Mouse (Mus musculus): ENCODE measurements around the gene Ptprb.

Ptprb gene

DNA sequence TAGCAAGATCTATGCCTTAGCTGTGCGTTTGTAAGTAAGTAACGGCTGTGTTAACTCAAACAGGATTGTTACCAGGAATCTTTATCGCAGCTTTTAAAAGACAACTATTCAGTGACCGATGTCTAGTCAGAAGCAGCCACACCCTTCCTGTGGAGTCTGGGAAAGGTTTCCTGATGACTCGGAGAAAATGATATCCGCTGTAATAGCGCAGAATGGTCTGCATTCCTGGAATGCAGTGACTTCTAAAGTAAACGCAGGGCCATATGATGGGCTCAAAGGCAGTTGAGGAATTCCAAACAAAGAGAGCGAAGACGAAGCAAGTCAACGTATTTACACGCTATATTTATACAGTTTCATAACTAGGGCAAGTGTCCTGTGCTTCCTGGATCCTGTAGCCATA is 22.5 kb downstream of the Ptprb start:
- DNase-seq (ENCODE audit: low spot score): peak; percentile 55

DNA sequence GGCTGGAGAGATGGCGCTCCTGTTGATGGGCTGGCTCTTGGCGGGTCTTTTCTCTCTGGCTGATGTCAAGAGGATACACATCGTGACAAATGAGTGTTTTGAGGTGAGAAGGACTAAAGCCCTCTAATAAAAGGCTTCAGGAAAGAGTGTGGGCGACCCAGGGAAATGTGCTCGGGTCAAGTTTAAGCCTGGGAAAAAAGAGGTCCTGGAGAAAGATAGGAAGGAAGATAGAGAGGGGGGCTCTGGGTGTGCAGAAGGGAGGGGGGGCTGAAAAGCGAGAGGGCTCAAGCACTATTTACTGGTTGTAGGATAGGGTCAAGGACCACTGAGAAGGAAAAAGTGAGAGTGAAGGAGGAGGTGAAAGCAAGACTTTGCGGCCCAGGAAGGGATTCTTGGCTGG is 25.5 kb downstream of the Ptprb start:
- no peak for DNase-seq (ENCODE audit: low spot score)

DNA sequence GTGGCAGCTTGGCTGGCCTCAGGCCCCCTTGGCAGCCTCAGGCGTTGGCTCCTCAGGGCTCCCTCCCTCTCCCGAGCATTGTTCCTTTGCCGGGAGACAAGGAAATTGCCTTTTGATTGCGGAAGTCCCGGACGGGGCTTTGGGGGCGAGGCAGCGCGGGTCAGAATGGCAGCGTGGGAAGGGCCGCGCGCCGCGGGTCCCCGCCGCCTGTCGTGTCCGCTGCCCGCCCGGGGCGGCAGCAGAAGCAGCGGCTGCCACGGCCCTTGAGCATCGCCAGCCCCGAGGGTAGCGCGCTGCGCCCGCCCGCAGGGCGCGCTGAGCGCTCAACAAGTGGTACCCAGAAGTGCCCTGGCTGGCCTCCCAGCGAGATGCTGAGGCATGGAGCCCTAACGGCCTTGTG is 25.9 kb downstream of the Ptprb start:
- DNase-seq (ENCODE audit: low spot score): peak; percentile 21

DNA sequence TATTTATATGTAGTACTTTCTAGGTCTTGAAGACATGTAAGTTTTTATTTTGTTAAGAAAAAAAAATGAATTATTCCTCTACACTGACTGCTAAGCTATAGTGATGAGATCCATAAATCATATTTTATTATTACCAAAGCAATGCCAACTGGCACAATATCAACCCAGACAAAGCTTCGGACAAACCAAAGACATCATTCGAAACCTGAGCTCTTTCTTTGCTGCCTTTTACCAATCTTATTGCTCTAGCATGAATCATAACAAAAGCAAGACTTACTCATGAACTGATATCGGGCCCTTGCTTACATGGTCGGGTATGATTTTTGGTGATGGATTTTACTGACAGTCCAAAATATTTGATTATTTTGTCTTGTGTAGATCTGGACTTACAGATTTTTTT is 29.0 kb downstream of the Ptprb start:
- DNase-seq (ENCODE audit: low spot score): no peak

DNA sequence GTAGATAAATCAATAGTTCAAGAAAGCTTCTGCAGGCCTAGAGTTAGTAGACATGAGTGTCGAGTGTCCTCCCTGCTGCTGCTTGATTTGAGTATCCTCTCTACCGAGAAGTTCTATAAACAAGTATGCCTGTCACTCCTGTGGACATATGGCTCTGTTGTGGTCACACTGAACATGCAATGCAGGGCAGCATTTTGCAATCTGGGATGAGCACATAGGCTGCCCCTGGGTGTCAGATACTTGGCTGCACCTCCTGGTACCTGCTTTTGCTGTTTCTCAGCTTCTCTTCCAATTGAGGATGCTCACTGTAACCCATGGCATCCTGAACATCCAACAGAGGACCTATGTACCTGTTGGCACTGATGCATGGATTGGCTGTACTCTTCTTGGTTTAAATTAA is 34.1 kb downstream of the Ptprb start:
- no peak for DNase-seq (ENCODE audit: low spot score)

DNA sequence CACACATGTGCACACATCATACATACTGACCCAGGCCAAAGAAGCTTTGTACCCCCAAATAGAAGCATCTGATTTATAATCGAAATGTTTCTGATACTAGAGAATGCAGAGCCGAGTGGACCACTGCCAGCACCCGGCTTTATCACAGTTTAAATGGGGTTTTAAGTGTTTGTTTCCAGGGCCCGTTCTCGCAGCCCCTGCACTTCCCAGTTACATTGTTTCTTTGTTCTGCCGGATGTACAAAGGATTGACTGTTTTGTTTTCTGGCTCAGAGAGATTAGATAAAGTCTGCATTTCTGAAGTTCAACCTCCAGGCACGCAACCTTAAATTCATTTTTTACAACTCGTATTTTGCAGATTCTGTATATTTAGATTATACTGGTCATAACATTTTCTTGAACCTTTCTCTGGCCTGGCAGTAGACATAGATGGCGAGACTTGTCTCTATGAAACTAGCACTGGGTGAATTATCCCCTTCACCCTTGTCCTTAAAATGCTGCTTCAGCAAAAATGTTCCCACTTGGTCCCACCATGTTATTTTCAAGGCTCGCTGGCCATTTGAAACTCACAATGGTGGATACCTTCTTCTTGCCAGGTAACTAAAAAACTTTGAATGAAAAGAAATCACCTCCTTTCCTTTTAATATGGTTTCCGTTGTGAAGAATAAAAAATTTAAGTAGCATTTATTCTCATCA is 35.3 kb downstream of the Ptprb start:
- DNase-seq (ENCODE audit: low spot score): no peak

DNA sequence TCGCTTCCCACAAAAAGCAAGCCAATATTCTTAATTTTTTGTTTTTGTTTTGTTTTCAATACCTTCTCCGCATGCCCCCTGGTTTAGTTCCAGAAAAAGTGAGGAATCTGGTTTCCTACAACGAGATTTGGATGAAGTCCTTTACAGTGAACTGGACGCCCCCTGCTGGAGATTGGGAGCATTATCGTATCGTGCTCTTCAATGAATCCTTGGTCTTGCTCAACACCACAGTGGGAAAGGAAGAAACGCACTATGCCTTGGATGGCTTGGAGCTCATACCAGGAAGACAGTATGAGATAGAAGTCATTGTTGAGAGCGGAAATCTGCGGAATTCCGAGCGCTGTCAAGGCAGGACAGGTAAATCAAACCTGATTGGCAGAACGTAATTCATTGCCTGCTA is 43.9 kb downstream of the Ptprb start:
- DNase-seq (ENCODE audit: low spot score): peak; percentile 66

DNA sequence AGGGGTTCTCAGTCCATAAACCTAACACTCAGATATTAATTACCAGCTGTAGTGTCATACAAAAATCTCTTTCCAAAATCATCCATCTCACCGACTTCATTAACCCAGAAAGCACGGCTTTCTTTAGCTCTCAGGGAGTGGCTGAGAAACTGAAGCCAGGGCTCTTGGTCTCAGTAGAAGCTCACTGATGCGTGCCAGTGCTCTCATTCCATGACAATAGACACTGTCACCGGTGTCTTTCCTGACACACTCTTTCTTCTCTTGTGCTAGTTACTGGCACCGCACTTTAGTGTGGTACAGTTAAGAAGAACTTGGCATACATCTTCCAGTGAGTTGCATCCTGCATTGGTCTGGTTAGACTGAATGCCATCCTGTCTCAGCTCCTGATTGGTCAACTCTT is 53.8 kb downstream of the Ptprb start:
- no peak for DNase-seq (ENCODE audit: low spot score)

DNA sequence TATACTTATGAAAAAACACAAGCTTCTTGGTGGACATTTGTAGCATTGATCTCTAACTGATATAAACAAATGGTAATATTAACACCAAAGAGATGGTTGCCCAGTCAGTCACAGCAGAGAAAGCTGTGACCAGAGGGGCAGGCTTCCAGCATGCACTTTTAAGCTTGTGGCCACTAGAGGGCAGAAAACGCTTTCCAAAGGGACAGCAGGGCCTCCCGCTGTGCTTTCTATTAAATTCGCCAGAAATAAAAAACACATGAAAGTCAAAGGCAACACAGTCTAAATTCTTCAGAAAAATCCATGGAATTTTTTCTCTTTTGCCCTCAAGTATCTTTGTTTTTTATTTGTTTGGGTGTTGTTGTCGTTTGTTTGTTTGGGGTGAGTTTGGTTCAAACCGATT is 55.1 kb downstream of the Ptprb start:
- DNase-seq (ENCODE audit: low spot score): peak; percentile 56

DNA sequence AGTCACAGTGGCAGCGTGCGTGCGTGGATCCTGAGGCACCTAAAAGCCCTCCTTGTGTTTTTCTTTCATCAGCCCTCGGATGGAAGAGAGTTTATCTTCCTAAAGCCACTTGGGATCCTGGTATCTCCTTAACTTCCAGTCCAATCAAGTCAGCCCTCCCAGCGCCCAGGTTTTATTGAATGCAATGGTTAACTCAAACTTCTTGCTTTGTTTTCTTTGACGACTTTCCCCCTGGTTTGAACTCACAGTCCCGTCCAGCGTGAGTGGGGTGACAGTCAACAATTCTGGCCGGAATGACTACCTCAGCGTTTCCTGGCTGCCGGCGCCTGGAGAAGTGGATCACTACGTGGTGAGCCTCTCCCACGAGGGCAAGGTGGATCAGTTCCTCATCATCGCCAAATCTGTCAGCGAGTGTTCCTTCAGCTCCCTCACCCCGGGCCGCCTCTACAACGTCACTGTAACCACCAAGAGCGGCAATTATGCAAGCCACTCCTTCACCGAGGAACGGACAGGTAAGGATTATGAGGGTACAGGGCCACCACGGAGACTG is 55.7 kb downstream of the Ptprb start:
- DNase-seq (ENCODE audit: low spot score): no peak

DNA sequence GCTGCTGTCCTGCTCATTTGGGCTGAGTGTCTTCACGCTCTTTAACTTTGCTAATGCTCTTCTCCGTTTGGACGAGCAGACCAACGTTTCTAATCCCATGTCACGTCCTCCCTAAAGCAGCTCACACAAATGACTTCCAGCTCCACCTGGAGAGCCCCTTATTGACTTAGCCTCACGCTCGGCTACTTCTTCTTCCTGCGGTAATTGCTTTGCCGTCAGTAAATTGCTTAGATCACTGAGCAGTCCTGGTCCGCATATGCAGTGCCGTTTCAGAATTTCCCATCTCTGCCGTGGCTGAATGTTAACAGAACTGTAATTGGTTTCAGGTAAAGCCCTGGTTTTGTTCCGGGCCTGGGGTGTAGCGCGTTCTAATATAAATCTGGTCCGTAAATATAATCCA is 58.3 kb downstream of the Ptprb start:
- DNase-seq (ENCODE audit: low spot score): no peak

DNA sequence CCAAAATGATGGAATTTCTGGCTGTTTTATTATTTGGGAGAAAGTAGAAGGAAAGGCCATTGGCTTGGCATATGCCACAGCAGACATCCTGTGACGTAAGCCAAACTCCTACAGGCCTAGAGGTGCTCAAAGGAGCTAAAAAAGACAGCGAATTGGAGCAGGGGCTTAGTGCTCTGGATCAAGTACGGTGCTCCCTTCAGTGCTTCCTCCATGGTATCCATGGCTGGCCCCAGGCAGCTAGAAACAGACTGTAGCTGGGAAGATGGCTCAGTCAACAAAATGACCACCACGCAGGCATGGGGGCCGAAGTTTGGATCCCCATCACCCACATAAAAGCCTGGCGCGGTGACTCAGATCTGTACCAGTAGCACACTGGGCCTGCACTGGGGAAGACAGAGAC is 58.8 kb downstream of the Ptprb start:
- DNase-seq (ENCODE audit: low spot score): no peak

DNA sequence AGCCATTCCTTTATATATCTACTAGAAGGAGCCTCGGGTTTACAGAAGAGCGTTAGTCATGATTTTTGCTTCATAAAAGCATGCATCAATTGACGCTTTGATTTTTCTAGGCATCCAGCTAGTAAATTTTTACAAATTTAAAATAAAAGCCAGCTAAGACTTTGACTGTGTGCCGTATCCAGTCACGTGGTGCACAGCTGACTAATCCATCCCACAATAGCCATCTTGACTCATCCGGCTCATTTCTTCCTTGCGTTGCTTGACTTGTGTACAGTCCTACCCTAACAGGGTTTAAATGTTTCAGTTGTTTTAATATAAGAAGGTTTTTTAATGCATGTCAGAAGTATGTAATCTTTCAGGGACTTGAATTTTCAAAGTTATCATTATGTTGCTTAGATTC is 60.0 kb downstream of the Ptprb start:
- DNase-seq (ENCODE audit: low spot score): no peak

DNA sequence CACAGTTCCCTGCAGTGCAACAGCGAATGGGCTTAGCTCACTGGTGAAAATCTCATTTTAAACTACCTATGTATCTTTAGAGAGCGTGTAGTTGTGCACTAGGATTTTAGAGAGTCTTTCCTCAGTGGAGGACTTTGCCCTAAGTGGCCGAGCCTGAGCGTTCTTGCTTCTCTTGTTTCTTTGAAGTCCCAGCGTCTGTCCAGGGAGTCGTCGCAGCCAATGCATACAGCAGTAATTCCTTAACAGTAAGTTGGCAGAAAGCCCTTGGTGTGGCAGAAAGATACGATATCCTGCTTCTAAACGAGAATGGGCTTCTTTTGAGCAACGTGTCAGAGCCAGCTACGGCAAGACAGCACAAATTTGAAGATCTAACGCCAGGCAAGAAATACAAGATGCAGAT is 65.9 kb downstream of the Ptprb start:
- no peak for DNase-seq (ENCODE audit: low spot score)

DNA sequence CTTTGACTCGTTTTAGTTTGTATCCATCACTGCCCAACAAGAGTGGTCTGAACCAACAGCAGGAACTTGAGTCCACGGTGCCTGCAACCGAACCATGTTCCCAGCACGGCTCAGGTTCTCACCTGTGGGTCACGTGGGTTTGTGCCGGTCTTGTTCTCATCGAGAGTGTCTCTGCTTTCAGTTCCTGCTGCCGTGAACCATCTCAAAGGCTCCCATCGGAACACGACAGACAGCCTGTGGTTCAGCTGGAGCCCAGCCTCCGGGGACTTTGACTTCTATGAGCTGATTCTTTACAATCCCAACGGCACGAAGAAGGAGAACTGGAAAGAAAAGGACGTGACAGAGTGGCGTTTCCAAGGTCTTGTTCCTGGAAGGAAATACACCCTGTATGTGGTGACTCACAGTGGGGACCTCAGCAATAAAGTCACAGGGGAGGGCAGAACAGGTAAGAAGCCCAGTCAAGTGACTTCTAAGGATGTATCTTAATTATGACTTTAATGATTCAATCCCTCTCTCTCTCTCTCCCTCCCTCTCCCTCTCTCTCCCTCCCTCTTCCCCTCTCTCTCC is 71.4 kb downstream of the Ptprb start:
- no peak for DNase-seq (ENCODE audit: low spot score)

DNA sequence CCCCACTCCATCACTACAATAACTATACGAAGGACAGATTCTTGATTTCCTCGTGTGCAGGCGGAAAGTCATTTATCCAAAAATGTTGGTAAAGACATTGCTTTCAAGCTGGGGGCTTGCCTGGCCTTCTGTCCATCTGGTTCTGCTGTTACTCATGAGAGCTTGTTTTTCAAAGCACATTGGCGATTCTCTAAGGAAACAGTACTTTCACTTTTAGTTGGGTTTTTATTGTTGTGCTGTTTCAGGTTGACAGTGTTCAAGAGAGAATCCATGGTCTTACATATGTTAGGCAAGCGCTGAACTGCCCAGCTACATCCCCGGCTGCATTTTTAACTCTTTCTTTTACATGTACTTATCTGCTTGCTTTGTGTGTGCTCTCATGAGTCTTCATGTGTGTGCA is 73.7 kb downstream of the Ptprb start:
- no peak for DNase-seq (ENCODE audit: low spot score)

DNA sequence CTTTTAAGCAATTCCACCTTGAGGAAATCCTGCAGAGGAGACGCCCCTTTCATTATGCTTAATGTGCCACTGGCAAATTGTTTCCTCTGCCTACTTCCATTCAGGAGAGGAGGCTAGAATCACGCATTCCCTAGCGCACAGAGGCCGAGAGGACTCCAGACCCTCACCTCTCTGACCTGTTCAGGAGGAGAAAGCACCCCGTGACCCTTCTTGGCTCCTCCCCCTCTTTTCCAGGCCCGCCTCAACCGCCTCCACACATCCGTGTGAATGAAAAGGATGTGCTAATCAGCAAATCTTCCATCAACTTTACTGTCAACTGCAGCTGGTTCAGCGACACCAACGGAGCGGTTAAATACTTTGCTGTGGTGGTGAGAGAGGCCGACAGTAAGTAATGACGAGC is 75.2 kb downstream of the Ptprb start:
- DNase-seq (ENCODE audit: low spot score): no peak

DNA sequence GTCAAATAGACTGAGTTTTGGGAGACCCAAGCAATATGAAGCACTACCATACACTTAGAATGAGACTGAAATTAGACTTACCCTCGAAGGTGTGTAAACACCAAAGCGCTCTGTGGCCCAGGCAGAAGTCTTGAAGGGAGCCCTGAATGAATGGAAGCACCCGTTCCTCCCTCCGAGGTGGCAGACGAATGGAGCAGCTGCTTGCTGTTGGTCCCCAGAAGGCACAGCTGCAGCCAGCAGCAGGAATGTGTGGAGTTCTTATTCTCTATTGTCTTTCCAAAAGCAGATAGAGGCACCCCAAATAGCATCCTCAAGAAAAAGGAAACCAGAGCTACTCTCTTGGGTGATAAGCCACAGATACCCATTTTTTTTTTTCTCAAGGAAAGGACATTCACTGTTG is 79.0 kb downstream of the Ptprb start:
- DNase-seq (ENCODE audit: low spot score): no peak

DNA sequence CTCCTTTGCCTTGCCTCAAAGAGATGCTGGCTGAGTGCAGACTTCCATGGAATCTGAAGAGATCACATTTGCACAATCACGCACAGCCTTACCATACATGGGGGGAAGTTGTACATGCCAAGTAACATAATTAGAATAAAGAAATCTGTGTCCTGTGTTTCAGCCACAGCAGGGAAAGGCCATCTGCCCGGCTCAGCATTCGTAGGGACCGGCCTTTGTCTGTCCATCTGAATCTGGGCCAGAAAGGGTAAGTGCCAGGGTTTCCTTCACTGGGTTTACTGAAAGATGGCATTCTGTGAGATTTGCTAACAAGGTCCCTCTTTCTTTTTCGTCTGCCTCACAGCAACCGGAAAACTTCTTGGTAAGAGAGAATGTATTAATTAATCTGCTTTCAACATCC is 86.9 kb downstream of the Ptprb start:
- no peak for DNase-seq (ENCODE audit: low spot score)

DNA sequence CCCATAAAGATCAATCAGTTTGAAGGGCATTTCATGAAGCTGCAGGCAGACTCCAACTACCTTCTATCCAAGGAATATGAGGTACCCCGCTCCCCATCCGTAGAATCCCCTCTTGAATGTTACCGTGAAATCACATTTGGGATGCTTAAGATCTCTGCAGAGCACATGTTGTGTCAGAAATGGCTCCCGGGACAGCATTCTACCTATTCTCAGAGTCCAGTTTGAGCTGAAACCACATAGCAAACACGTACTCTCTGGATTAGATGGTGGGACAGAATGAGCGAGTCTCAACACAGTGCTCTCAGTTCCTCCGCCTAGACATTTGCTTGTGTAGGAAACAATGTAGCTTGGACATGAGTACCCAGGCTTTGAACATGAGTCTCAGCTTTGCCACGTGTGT is 87.3 kb downstream of the Ptprb start:
- DNase-seq (ENCODE audit: low spot score): no peak

DNA sequence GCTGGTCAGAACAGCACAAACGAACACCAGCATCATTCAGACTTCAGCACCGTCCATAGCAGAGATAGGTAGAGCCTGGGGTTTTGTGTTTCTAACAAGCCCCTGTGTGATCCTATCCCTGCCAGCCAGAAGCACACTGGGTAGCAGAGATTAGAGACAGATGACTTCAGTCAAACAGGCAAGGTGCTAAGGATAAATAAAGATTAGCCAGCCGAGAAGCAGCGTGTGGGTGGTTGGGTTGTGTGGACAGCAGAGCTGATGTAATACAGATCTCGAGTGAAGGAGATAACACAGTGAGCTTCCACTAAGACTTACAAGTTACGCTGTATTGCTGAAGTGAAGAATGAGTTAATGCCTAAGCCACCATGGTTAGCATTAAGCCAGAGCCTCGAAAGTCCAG is 89.4 kb downstream of the Ptprb start:
- DNase-seq (ENCODE audit: low spot score): peak; percentile 59

DNA sequence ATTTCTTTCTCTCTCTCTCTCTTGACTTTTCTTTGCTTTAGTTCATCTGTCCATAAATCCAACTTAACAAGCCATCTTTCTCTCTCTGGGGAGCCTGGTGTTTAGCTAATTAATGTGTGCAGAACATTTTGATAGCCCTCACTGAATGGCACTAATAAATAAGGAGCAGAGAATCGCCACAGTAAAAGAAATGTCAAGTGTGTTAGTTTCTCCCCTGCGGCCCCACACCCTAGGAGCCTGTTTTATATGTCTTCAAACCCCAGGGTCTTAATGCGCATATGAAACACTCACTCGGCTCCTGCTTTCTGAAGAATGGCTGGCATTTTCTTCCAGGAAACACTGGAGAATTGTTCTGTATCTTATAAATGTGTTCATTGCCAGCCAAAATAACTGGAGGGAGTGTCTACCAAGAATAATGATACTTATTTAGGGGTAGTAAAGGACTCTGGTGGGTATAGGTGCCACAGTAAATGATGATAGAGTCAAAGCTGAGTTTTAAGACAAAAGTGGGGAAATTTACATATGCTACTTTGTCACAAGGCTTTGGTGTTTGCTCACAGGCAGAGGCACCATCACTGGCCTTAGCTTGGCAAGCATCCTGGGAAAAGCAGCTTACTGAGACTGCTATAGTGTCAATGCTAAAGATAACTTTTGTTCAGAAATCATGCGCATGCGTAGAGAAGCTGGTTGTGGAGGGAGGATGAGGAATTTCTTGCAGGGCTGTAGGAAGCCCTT is 95.8 kb downstream of the Ptprb start:
- no peak for DNase-seq (ENCODE audit: low spot score)

DNA sequence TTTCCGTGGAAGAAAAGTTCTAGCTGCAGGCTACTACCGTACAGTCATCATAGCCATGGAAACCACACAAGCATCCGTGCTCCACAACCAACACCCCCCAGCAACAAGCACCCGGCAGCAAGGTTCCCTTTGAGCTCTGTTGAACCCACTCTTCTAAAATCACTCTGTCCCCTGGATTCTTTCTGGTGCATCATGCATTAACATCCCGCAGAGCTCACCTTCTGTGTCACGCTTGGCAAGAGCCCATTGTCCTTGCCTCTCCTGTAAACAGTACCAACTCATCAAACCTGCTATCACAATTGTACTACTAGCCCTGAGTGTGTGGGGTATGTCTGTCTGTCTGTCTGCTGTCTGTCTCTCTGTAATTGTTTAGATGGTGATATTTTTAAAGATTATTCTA is 98.8 kb downstream of the Ptprb start:
- DNase-seq (ENCODE audit: low spot score): no peak

All from yolk sac, embryonic 10.5 days (tissue).